Mouse (Mus musculus): ENCODE results near the gene Cald1. TPM values are rescaled to one million over a fixed set of nuclear protein-coding genes. Genes with fewer than 3 reads are reported as not detected.

The Cald1 gene
- polyA plus RNA-seq, 1 experiment from 2014 or later: 122 TPM

DNA sequence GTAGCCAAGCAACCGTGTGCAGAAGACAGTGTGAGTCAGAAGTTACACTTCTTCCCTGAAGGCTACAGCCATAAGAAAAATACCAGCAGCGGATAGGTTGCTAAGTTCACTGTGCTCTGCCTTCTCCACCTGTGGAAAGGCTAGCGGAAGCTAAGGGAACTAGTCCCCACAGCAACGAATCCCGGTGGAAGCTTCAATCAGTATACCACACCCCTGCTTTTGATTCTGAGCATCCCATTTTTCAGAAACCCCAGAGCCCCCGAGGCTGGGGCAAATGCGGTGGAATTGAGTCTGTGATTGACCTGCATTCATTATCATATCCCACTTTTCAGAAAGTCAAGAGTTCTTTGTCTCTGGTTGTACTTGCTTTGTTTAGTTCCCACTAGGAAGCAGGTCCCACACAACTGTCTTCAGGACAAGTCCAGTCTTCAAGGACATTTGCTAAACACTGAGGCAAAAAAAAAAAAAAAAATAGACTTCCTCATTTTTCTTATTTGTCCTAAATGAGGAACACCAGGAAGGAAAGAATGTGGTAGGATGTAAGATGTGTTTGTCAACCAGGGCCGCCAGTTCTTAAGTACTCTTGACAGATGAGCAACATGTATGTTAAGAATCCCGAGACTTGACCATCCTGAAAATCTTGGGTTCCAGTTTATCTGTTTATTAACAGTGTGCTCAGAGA is 118.0 kb downstream of the Cald1 start:
- ATAC-seq (replicated peaks; ENCODE audit: extremely low read depth, insufficient read depth, low FRiP score): no peak

DNA sequence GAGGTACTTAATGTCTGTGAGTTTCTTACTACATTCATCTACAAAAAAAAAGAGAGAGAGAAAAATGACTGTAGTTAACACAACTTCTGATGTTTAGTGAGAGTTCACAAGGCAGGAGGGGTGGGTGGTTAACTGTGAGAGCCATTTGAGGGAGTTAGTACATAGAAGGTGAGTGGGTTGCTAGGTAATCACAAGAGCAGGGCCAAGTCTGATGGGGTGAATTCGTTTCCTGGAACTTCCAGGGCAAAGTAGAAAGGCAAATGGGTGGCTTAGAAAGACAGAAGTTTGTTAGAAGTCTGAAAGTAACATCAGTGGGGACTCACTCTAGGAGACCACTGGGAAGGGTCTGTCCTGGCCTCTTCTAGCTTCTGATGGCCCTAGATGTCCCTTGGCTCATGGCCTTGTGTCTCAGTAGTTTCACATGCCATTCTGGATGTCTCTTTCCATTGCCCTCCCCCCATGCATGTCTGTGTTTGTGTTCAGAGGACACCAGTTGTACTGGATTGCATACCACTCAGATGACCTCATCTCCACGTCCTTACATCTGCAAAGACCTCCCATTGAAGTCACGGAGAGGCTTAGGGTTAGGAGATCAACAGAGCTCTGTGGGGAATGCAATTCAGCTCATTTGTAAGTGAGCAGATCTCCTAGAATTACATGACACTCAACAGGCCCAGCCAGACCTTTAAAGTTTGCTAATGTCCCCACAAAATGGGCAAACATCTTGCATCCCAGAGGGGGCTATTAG is 118.8 kb downstream of the Cald1 start:
- no peaks in the 10 kb centered on the region for H3K36me3 ChIP-seq (ENCODE audit: control insufficient read depth, insufficient read depth)
- no peak overlapping the region for H3K4me2 ChIP-seq (ENCODE audit: low read depth, low read length)
- no peaks in the 10 kb centered on the region for H3K27me3 ChIP-seq (ENCODE audit: control insufficient read depth, insufficient read depth, low read length)
- 13% methylated on average over 3 of the region's 3 CpGs for WGBS
- no peaks in the 10 kb centered on the region for H3K9me3 ChIP-seq (replicated peaks; ENCODE audit: control insufficient read depth, low read length)
- H3K4me1 ChIP-seq (ENCODE audit: control insufficient read depth, insufficient read depth, low read length): peaks cover 74% of the 10 kb centered on the region
- peak; percentile 49 for ATAC-seq (replicated peaks; ENCODE audit: extremely low read depth, insufficient read depth, low FRiP score)
- peak overlapping the region; percentile 85 for H3K27ac ChIP-seq (ENCODE audit: low read length)
- H3K4me3 ChIP-seq (ENCODE audit: low read length): no peak overlapping the region
- H3K9ac ChIP-seq (ENCODE audit: low read length): no peak overlapping the region

More for the DNA sequence above, 118.0 kb downstream of the Cald1 start:
- Histone ChIP-seq H3K27ac (ENCODE audit: low read length) (peak overlapping the region; percentile 85), H3K36me3 (ENCODE audit: control insufficient read depth, insufficient read depth) (no peaks in the 10 kb centered on the region), H3K27me3 (ENCODE audit: control insufficient read depth, insufficient read depth, low read length) (no peaks in the 10 kb centered on the region), H3K4me1 (ENCODE audit: control insufficient read depth, insufficient read depth, low read length) (peaks cover 74% of the 10 kb centered on the region), H3K9ac (ENCODE audit: low read length) (no peak overlapping the region), H3K9me3 (replicated peaks; ENCODE audit: control insufficient read depth, low read length) (no peaks in the 10 kb centered on the region), H3K4me3 (ENCODE audit: low read length) (no peak overlapping the region), H3K4me2 (ENCODE audit: low read depth, low read length) (no peak overlapping the region)
- WGBS: 79% methylated on average over 9 of the region's 9 CpGs

DNA sequence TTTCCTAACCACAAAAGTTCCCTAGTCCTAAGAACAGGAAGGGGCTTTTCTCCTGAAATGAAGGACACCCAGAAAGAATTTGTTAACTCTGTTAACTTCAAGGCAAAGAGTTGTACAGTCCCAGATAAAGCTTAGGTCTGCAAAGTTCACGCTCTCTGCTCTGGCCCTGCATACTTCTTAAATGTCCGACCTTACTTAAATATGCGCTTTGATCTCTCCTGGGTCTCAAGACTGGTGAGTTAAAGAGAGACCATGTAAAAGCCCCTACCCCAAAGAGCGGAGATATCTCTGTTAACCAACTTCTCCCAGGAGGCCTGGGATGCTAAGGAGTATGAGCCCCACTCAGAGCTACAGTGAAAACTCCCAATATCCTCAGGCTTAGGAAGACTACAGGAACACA is 119.4 kb downstream of the Cald1 start:
- no peaks in the 10 kb centered on the region for H3K9me3 ChIP-seq (replicated peaks; ENCODE audit: control insufficient read depth, low read length)
- H3K4me3 ChIP-seq (ENCODE audit: low read length): no peak overlapping the region
- no peak overlapping the region for H3K9ac ChIP-seq (ENCODE audit: low read length)
- peaks cover 76% of the 10 kb centered on the region for H3K4me1 ChIP-seq (ENCODE audit: control insufficient read depth, insufficient read depth, low read length)
- H3K4me2 ChIP-seq (ENCODE audit: low read depth, low read length): no peak overlapping the region
- no peak for ATAC-seq (replicated peaks; ENCODE audit: extremely low read depth, insufficient read depth, low FRiP score)
- H3K27ac ChIP-seq (ENCODE audit: low read length): peak overlapping the region; percentile 85
- 63% methylated on average over 4 of the region's 4 CpGs for WGBS
- H3K27me3 ChIP-seq (ENCODE audit: control insufficient read depth, insufficient read depth, low read length): no peaks in the 10 kb centered on the region
- H3K36me3 ChIP-seq (ENCODE audit: control insufficient read depth, insufficient read depth): no peaks in the 10 kb centered on the region

- Histone ChIP-seq H3K9ac (ENCODE audit: low read length) (no peak overlapping the region), H3K27me3 (ENCODE audit: control insufficient read depth, insufficient read depth, low read length) (no peaks in the 10 kb centered on the region), H3K4me3 (ENCODE audit: low read length) (no peak overlapping the region), H3K4me1 (ENCODE audit: control insufficient read depth, insufficient read depth, low read length) (peaks cover 67% of the 10 kb centered on the region), H3K36me3 (ENCODE audit: control insufficient read depth, insufficient read depth) (no peaks in the 10 kb centered on the region), H3K27ac (ENCODE audit: low read length) (peak overlapping the region; percentile 47), H3K9me3 (replicated peaks; ENCODE audit: control insufficient read depth, low read length) (no peaks in the 10 kb centered on the region), H3K4me2 (ENCODE audit: low read depth, low read length) (no peak overlapping the region)
- WGBS: 51% methylated on average over 6 of the region's 6 CpGs
- ATAC-seq (replicated peaks; ENCODE audit: extremely low read depth, insufficient read depth, low FRiP score): no peak
These were observed 120.9 kb downstream of the Cald1 start for GRCm38 (mm10) chr6:34719141-34719680.

- H3K4me3 ChIP-seq (ENCODE audit: low read length): no peak overlapping the region
- H3K27me3 ChIP-seq (ENCODE audit: control insufficient read depth, insufficient read depth, low read length): no peaks in the 10 kb centered on the region
- no peak for ATAC-seq (replicated peaks; ENCODE audit: extremely low read depth, insufficient read depth, low FRiP score)
- H3K9me3 ChIP-seq (replicated peaks; ENCODE audit: control insufficient read depth, low read length): peaks cover 5% of the 10 kb centered on the region; the same call in 1 of the 2 replicates
- H3K4me1 ChIP-seq (ENCODE audit: control insufficient read depth, insufficient read depth, low read length): peaks cover 67% of the 10 kb centered on the region
- peaks cover 7% of the 10 kb centered on the region; the same call in 1 of the 2 replicates for H3K36me3 ChIP-seq (ENCODE audit: control insufficient read depth, insufficient read depth)
- no peak overlapping the region for H3K27ac ChIP-seq (ENCODE audit: low read length)
- WGBS: 49% methylated on average over 4 of the region's 4 CpGs
- no peak overlapping the region for H3K9ac ChIP-seq (ENCODE audit: low read length)
- H3K4me2 ChIP-seq (ENCODE audit: low read depth, low read length): no peak overlapping the region
These were observed 122.1 kb downstream of the Cald1 start for GRCm38 (mm10) chr6:34720447-34720846.

GRCm38 (mm10) chr6:34721740-34722139 is 123.4 kb downstream of the Cald1 start:
- peak overlapping the region; percentile 64 for H3K27ac ChIP-seq (ENCODE audit: low read length)
- no peaks in the 10 kb centered on the region for H3K27me3 ChIP-seq (ENCODE audit: control insufficient read depth, insufficient read depth, low read length)
- H3K9me3 ChIP-seq (replicated peaks; ENCODE audit: control insufficient read depth, low read length): peaks cover 5% of the 10 kb centered on the region; the same call in 1 of the 2 replicates

GRCm38 (mm10) chr6:34722660-34723059 is 124.4 kb downstream of the Cald1 start:
- H3K4me2 ChIP-seq (ENCODE audit: low read depth, low read length): no peak overlapping the region
- H3K4me1 ChIP-seq (ENCODE audit: control insufficient read depth, insufficient read depth, low read length): peaks cover 58% of the 10 kb centered on the region
- 51% methylated on average over 7 of the region's 7 CpGs for WGBS
- peaks cover 7% of the 10 kb centered on the region; the same call in 1 of the 2 replicates for H3K36me3 ChIP-seq (ENCODE audit: control insufficient read depth, insufficient read depth)
- peak overlapping the region; percentile 64; the same call in 1 of the 2 replicates for H3K27ac ChIP-seq (ENCODE audit: low read length)
- 0 out of 2 replicates have a peak, but pooled peaks have one; percentile 51 for ATAC-seq (replicated peaks; ENCODE audit: extremely low read depth, insufficient read depth, low FRiP score)
- H3K27me3 ChIP-seq (ENCODE audit: control insufficient read depth, insufficient read depth, low read length): no peaks in the 10 kb centered on the region
- no peak overlapping the region for H3K4me3 ChIP-seq (ENCODE audit: low read length)
- H3K9me3 ChIP-seq (replicated peaks; ENCODE audit: control insufficient read depth, low read length): peaks cover 5% of the 10 kb centered on the region; the same call in 1 of the 2 replicates
- H3K9ac ChIP-seq (ENCODE audit: low read length): no peak overlapping the region

More at GRCm38 (mm10) chr6:34721740-34722139, 123.4 kb downstream of the Cald1 start:
- H3K36me3 ChIP-seq (ENCODE audit: control insufficient read depth, insufficient read depth): peaks cover 7% of the 10 kb centered on the region; the same call in 1 of the 2 replicates
- peaks cover 61% of the 10 kb centered on the region for H3K4me1 ChIP-seq (ENCODE audit: control insufficient read depth, insufficient read depth, low read length)
- no peak overlapping the region for H3K4me3 ChIP-seq (ENCODE audit: low read length)
- no peak overlapping the region for H3K4me2 ChIP-seq (ENCODE audit: low read depth, low read length)
- no peak for ATAC-seq (replicated peaks; ENCODE audit: extremely low read depth, insufficient read depth, low FRiP score)
- 51% methylated on average over 6 of the region's 6 CpGs for WGBS
- no peak overlapping the region for H3K9ac ChIP-seq (ENCODE audit: low read length)

GRCm38 (mm10) chr6:34723250-34723904 is 125.1 kb downstream of the Cald1 start:
- ATAC-seq (replicated peaks; ENCODE audit: extremely low read depth, insufficient read depth, low FRiP score): no peak
- Histone ChIP-seq H3K4me1 (ENCODE audit: control insufficient read depth, insufficient read depth, low read length) (peaks cover 52% of the 10 kb centered on the region), H3K4me2 (ENCODE audit: low read depth, low read length) (no peak overlapping the region), H3K27ac (ENCODE audit: low read length) (no peak overlapping the region), H3K36me3 (ENCODE audit: control insufficient read depth, insufficient read depth) (peaks cover 7% of the 10 kb centered on the region; the same call in 1 of the 2 replicates), H3K4me3 (ENCODE audit: low read length) (no peak overlapping the region), H3K27me3 (ENCODE audit: control insufficient read depth, insufficient read depth, low read length) (no peaks in the 10 kb centered on the region), H3K9ac (ENCODE audit: low read length) (no peak overlapping the region), H3K9me3 (replicated peaks; ENCODE audit: control insufficient read depth, low read length) (peaks cover 5% of the 10 kb centered on the region; the same call in 1 of the 2 replicates)
- 80% methylated on average over 10 of the region's 10 CpGs for WGBS
